Mouse (Mus musculus) lung, adult 2 months (tissue): ENCODE results near the gene Aatk.

Experiments used
- CTCF ChIP-seq: fragments of 200-500 bp; IDR thresholded peaks from 2 replicates; pipeline ENCODE4 v1.5.1; 2011; ENCODE audit warnings: mild to moderate bottlenecking, low read length, control low read depth; ENCODE audit not compliant: insufficient read depth
- POLR2A ChIP-seq: fragments of 200-500 bp; IDR thresholded peaks from 2 replicates; pipeline ENCODE4 v1.6.1; 2011; ENCODE audit warnings: low read depth, mild to moderate bottlenecking, control low read depth, low read length, borderline replicate concordance; ENCODE audit errors: extremely low read depth

- TF ChIP-seq POLR2A: no peak
- no peak for TF ChIP-seq CTCF
These were observed 64.7 kb downstream of the Aatk start for GRCm38 (mm10) chr11:119982236-119982635.
